Mouse (Mus musculus) left cerebral cortex, postnatal 25 days (tissue): ENCODE data around the gene A4gnt. TPM values are rescaled to one million over a fixed set of nuclear protein-coding genes. Genes with fewer than 3 reads are reported as not detected.
"Not testable (repeated sequence)": the region's sequence is repeated elsewhere in the genome, so short reads cannot be mapped to it uniquely, and the experiment has no call there.

Source experiments
- DNase-seq, 2 experiments: peaks; one replicate each; pipeline ENCODE4 v3.0.0; 2022; ENCODE audit warnings: low spot score in 2 of 2, mixed read lengths in 1 of 2
- intact Hi-C: fragments of 180-260 bp; cut with DNase I; formaldehyde crosslinking; loops from one replicate; pipeline ENCODE4 v1.15.1; 2025
- total RNA-seq, 2 experiments: library from RNA; stranded (reverse); gene quantifications; 2 replicates each; pipeline ENCODE4 v1.2.3; 2021

A4gnt gene
- under 1 TPM; 0.23 to 0.32 TPM for total RNA-seq

- intact Hi-C loops = no loop called here
- DNase-seq = no peak
These were observed at the start of gene A4gnt for GRCm38 (mm10) chr9:99612202-99612601. Gene A4gnt, plus strand, starts transcription at chr9:99612502.

- intact Hi-C loops = no loop called here
- DNase-seq = peak in 1 of 2 experiments; percentile 8
These were observed 48.6 kb upstream of the A4gnt start for GRCm38 (mm10) chr9:99563714-99564113.

- no peak for DNase-seq
These were observed 44.3 kb upstream of the A4gnt start for GRCm38 (mm10) chr9:99568023-99568346.

GRCm38 (mm10) chr9:99568347-99569070, 43.8 kb upstream of the A4gnt start, which contains the start of gene Armc8:
Gene Armc8, minus strand, starts transcription at chr9:99568899.
- intact Hi-C loops = no loop called here
- DNase-seq = peak; percentile 92 to 93

More at GRCm38 (mm10) chr9:99568023-99568346, 44.3 kb upstream of the A4gnt start:
- intact Hi-C loops = no loop called here

- intact Hi-C loops = no loop called here
- no peak for DNase-seq
These were observed 43.3 kb upstream of the A4gnt start for GRCm38 (mm10) chr9:99569071-99569397.

GRCm38 (mm10) chr9:99575677-99576480, 36.4 kb upstream of the A4gnt start, which contains the start of gene Dbr1:
Gene Dbr1, plus strand, starts transcription at chr9:99575799.
- intact Hi-C loops = loop anchor here (10.0 kb wide), 1 partner anchor 191 kb away; no protein-coding TSS in a partner anchor
- peak; percentile 91 to 96 for DNase-seq

- intact Hi-C loops = loop anchor here (5.0 kb wide), 1 partner anchor 113 kb away; no protein-coding TSS in a partner anchor
- DNase-seq = peak; percentile 47 to 60
These were observed 31.6 kb upstream of the A4gnt start for GRCm38 (mm10) chr9:99580655-99581054.

GRCm38 (mm10) chr9:99587505-99588202, 24.6 kb upstream of the A4gnt start:
- intact Hi-C loops = loop anchor here (2.0 kb wide), 1 partner anchor 43 kb away; no protein-coding TSS in a partner anchor
- DNase-seq = peak; percentile 32 to 34

GRCm38 (mm10) chr9:99591144-99591543, 21.2 kb upstream of the A4gnt start:
- intact Hi-C loops = loop anchor here (2.0 kb wide), 1 partner anchor 72 kb away; no protein-coding TSS in a partner anchor
- DNase-seq = no peak

- DNase-seq, intact Hi-C loops: not testable (repeated sequence)
These were observed 13.2 kb upstream of the A4gnt start for GRCm38 (mm10) chr9:99599127-99599526.

GRCm38 (mm10) chr9:99603566-99603965, 8.7 kb upstream of the A4gnt start:
- intact Hi-C loops = no loop called here
- DNase-seq = no peak

- DNase-seq = peak in 1 of 2 experiments; percentile 78
- intact Hi-C loops = no loop called here
These were observed 7.4 kb downstream of the A4gnt start for GRCm38 (mm10) chr9:99619688-99620087.

GRCm38 (mm10) chr9:99620196-99620595, 7.9 kb downstream of the A4gnt start:
- intact Hi-C loops = no loop called here
- DNase-seq = no peak

- no peak for DNase-seq
- intact Hi-C loops = no loop called here
These were observed 9.7 kb downstream of the A4gnt start for GRCm38 (mm10) chr9:99622034-99622433.

- intact Hi-C loops = no loop called here
- no peak for DNase-seq
These were observed 10.7 kb downstream of the A4gnt start for GRCm38 (mm10) chr9:99622966-99623365.

- intact Hi-C loops = no loop called here
- no peak for DNase-seq
These were observed 11.8 kb downstream of the A4gnt start for GRCm38 (mm10) chr9:99624117-99624516.

- intact Hi-C loops = no loop called here
- no peak for DNase-seq
These were observed 16.3 kb downstream of the A4gnt start for GRCm38 (mm10) chr9:99628581-99628980.

- intact Hi-C loops = loop anchor here (2.0 kb wide), 1 partner anchor 43 kb away; no protein-coding TSS in a partner anchor
- DNase-seq = peak; percentile 82 to 84
These were observed 17.1 kb downstream of the A4gnt start, which contains the start of gene Dzip1l for GRCm38 (mm10) chr9:99629281-99630011. Gene Dzip1l, plus strand, starts transcription at chr9:99629496.

GRCm38 (mm10) chr9:99630071-99630470, 17.8 kb downstream of the A4gnt start:
- peak in 1 of 2 experiments; percentile 11 for DNase-seq
- intact Hi-C loops = loop anchor here (2.0 kb wide), 1 partner anchor 43 kb away; no protein-coding TSS in a partner anchor
